Mouse (Mus musculus): ENCODE measurements around the gene Rpl41. TPM values are rescaled to one million over a fixed set of nuclear protein-coding genes. Genes with fewer than 3 reads are reported as not detected.
"Not testable (repeated sequence)": the region's sequence is repeated elsewhere in the genome, so short reads cannot be mapped to it uniquely, and the experiment has no call there.

Rpl41 gene
- polyA plus RNA-seq, 1 experiment from 2014 or later: 4,302 TPM

DNA sequence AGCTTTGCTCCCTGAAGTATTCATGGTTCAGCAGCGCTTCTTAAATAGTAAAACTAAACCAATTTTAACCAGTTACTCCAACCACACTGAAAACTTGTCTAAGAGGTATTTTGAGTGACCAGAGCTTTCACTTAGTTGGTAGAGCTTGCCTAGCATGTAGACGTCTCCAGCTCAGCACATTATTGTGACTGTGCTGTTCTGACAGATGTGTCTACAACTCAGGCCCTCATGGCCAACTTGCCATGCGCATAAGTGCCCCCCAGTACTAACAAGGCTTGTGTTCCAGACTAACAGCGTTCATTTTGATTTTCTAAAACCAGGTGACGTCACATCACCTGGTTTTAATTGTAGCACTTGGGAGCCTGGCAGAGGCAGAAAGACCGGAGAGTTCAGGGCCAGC is 7.9 kb upstream of the Rpl41 start:
- no peak for DNase-seq (ENCODE audit: low spot score)

DNA sequence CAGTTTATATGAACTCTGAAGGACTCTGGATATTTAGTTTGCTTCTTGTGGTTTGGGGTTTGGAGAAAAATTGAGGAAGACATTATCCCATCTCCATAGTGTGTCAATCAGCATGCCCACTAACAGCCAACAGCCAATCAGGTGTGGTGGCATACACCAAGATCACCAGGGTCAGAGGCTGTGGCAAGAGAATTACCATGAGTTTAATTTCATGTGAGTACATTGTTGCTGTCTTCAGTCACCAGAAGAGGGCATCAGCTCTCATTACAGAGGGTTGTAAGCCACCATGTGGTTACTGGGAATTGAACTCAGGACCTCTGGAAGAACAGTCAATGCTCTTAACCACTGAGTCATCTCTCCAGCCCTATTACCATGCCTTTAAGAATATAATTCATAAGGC is 7.2 kb upstream of the Rpl41 start:
- DNase-seq (ENCODE audit: low spot score): peak; percentile 26

DNA sequence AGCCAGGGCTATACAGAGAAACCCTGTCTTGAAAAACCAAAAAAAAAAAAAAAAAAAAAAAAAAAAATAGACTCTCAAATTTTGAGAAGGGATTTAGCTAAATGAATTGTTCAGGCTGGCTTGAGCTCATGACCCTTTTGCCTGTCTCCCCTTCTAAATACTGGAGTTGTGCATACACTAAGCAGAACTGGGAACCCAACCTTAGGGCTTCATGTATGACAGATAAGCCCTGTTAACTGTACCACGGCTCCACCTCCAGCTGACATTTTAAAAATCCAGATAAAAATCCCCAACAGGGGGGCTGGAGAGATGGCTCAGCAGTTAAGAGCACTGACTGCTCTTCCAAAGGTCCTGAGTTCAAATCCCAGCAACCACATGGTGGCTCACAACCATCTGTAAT is 6.5 kb upstream of the Rpl41 start:
- not testable (repeated sequence) for DNase-seq (ENCODE audit: low spot score)

DNA sequence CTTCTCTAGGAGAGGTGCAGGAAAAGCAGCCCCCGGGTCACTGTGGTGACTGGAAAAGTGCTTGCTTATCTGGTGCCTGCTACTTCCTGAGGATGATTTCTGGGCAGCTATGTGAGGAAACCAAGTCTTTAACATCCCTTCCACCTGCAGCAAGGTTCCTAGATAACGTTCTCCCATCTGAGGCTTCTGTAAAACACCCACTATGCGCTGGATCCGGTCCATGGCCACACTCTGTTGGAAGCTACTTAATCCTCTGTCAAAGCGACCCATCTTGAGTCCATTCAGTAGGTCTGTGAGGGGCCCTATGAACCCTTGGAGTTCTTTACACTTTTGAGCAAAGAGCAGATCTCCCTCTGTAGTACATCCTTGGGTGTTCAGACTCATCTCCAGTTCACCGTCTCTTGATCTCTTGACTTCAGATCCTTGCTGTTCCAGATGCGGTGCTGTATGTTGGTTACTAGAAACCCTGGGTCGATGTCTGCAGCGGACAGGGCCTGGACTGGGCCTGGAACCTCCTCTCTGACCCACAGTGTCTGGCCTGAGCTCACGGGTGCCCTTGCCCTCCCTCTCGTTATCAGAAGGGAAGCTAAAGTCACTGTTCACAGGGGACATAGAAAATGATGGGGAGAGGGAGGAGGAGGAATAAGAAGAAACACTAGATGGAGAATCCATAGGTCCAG is 1.2 kb upstream of the Rpl41 start:
- DNase-seq (ENCODE audit: low spot score): not testable (repeated sequence)

DNA sequence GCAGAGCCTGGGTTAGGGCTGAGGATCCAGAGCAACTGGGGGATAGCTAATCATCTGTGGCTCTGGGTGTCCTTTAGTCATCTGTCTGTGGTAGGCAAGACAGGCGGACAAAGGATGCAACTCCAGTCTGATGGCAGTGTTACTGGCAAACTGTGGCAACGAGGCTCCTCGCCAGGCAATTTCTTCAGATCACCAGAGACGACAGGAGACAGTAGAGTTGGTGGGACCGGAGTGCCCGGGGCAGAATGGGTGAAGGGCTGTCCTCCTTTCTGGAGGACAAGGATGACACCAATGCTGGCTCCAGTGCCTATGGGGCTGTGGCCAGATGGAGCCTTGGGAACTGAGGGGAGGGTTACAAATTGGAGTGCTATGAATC is 565 bp upstream of the Rpl41 start:
- DNase-seq (ENCODE audit: low spot score): not testable (repeated sequence)

DNA sequence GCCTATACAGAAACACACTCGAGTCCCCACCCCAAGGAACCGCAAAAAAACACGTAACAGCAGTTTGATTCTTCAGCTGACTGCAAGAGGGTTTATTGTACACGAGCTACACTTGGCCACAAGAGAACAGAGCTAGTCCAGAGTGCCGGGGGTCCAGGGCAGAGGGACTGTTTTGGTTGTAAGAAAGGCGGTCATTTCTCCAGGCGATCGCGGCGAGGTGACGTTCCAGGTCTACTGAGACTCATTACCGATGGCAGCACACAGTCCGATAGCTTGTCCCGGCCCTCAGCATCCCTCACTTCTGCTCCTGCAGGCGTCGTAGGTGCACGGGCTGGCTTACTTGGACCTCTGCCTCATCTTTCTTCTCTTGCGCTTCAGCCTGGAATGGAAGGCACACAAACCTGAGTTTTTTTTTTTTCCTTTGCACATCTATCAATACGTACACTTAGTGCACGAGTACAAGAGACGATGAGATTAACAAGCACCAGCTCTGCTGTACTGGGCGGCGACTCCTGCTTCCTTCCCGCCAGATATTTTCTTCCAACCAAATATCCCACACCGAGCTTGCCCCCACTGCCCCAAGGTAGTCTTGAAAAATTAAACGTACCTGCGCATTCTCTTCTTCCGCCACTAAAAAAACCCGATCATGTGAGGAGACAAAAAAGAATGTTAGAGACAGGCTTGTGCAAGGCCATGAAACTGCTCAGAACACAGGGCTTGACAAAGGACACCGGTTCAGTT is 884 bp downstream of the Rpl41 start:
- not testable (repeated sequence) for DNase-seq (ENCODE audit: low spot score)

DNA sequence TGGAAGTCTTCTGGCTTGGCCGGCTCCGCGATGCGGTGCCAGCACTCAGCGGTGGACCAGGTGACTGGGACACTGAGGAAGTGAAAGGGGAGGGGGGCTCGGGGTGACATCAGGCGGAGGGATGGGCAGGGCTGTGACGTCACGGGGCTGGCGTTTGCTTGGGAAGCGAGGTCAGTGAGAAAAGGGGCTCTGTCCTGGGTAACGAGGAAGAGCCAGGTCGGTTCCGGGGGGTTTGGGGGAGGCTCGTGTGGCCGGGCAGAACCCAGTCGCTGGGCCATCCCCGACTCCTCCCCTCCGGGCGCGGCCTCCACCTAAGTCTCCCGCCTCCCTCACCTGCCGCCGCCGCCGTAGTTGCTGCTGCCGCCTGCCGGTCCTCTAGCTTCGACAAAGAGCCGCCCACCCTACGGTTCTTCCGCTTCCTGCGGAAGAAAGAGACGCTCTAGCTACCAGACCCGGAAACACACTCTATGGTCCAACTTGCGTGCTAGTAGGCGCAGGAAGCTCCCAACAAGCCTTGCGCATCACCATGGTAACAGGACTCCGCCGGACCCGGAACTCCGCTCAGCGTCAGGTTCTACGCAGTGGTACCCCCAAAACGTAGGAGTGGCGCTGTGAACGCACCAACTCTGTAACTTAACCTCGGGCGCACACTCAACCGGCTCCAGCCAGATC is 1.6 kb downstream of the Rpl41 start, which contains the start of gene Zc3h10:
Zc3h10 (minus strand) TSS at position 414 of the 672 bp plus-strand sequence.
- peak; percentile 99 for DNase-seq (ENCODE audit: low spot score)

DNA sequence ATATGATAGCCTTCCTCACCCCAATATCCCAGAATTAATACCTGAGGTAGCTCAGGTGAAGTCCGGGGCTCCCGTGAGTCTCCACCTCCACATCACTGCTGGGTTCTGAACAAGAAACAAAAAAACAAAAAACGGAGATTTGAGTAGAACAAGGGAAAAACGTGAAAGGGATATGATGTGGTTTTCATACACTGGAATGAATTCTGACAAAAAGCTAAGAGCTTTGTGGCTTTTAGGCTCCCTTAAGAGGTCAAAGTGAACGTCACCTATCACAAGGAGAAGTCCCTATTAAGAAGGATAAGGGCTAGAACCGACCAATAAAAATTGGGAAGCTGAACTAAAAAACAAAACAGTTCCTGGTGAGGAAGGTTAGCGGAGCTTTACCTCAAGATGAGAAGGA is 2.3 kb downstream of the Rpl41 start:
- DNase-seq (ENCODE audit: low spot score): peak; percentile 22

DNA sequence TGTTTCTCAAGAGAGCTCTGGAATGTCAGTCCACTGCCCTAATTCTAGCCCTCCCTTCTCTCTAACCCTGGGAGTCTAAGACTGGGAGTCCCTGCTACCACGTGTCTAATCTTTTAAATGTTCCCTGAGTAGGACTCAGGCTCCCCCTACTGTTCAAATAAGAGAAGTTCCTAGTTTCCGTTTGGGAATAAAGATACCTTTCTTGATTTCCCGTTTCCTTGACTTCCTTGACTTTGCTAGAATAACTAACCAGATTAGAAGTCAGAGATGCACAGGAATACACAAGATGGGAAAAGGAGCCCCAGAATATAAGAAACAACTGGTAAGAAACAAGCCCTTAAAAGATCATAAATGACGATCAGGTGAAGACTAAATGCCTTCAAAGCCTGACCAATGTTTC is 2.7 kb downstream of the Rpl41 start:
- DNase-seq (ENCODE audit: low spot score): peak; percentile 63

DNA sequence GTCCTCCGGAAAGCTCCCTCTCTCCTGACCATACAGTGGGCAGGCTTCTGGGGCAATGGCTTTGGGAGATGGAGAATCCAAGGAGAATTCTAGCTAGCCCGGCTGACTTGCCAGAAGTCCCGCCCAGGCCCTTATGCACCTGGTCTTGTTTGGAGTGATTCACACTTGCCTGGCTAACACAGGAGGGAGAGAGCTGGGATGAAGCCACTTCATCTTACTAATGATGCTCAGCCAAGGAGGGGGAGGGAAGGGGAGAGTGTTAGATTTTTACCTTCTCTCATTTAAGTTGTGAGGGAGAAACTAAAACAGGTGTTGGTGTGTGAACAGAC is 3.6 kb downstream of the Rpl41 start:
- DNase-seq (ENCODE audit: low spot score): no peak

DNA sequence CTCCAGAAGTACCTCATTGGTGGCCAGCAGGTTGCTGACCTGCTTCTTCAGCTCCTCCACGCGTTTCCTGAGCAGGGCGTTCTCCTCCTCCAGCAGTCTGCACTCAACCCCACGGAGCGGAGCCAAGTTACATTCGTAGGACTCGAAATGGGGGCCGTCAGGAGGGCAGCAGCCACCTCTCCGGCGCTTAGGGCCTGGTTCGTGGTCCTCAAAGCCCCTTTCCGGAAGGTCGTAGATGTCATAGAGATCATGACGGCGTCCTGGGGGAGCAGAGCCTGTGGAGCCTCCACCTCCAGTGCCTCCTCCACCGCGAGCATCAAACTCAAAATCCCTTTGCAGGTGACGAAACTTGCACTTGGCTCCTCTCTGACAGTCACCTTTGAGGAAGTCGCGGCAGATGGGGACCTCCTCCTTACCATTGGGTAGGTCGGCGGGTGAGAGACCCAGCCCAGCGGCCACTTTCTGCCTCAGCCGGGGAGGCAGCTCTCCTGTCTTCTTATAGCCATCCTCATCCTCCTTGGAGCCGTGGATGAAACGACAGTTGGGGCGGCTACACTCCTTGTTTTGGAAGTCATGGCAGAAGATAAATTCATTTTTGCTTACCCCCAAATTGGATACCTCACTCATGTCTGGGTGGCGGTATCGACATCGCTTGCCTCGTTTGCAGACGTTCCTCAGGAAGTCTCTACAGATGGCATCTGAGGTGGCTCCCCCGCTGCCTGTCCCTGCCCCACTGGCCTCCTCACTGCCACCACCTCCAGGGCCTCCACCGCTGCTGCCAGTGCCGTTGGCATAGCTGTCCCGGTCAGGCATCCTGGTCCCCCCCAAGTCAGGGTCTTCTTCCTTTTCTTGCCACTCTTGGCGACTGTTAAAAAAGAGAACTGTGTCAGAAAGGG is 4.2 kb downstream of the Rpl41 start:
- no peak for DNase-seq (ENCODE audit: low spot score)

DNA sequence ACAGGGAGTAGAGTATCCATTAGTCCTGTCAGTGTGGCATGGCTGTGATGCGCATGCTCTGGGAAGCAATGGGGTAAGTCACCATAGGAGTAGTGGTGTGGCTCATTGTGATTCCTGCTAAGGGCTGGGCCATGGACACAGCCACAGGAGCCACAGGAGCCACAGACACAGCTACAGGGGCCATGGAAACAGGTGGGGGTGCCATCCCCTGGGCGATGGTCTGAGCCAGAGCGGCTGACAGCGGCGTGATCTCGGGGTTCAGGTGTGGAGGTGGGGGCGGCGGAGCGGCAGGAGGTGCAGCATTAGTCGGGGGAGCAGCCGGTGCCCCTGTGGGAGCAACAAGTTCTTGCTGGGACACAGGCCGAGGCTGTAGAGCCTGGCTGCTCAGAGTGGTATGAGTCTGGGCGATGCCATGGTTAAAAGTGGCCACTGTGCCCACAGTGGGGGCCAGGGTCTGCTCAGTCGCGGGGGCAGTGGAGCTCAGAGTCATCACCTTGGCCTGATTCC is 4.9 kb downstream of the Rpl41 start:
- no peak for DNase-seq (ENCODE audit: low spot score)

DNA sequence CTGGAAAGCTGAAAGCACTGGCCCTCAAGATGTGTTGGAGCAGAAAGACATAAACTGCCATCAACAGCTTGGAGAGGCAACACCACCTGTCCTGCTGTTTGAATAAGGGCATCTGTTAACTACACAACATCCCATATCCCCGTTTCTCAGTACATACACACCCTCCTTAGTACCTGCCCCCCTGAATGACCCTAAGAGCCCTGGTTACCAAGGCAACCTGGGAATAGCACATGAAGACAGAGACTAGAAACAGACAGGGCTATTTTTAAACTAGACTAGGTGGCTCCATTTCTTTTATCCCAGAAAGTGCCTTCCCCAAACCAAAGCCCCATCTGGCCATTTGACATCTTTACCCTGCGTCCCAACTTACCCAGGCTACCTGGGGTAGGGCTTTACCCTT is 6.0 kb downstream of the Rpl41 start:
- no peak for DNase-seq (ENCODE audit: low spot score)

DNA sequence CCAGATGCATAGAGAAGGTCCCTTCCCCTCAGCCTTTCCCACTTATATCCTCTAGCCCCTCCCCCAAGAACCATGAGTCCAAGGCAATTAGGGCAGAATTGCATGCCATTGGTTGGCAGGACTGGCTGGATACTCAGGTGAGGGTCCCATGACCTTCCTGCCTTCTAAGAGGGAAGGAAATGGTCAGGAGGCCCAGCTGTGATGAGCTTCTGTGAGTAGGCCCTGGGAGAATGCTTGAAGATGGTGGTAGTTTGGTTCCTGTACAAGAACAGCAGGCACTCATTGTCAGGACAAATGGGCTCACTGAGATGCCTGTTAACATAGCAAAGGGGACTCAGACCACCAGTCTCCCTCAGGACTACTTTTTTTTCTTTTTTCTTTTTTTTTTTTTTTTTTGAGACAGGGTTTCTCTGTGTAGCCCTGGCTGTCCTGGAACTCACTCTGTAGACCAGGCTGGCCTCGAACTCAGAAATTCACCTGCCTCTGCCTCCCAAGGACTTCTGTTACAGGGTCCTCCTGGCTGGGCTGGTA is 10.7 kb downstream of the Rpl41 start:
- DNase-seq (ENCODE audit: low spot score): no peak

DNA sequence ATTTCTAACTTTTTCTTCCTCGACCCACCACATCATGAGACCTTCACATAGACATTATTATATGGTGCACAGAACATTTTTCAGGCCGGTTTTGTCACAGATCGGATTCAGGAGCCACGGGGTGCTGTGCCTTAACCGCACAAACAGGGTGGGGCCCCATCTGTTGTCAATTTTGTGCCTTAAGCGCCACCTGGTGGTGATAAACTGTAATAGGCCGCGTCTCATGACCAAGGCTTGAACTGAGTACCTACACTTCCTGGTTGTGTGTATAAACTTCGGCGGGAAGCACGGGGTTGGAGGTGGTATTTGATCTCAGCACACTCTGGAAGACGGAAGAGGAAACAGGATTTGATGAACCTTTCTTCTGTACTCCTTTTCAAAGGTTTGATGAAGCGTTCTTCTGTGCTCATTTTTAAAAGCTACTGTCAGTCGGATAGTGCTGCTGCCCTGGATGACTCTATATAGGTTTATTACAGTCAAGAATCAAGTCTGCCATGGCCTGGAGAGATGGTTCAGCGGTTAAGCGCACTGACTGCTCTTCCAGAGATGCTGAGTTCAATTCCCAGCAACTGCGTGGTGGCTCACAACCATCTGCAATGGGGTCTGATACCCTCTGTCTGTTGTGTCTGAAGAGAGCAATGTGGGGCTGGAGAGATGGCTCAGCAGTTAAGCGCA is 12.7 kb downstream of the Rpl41 start:
- peak; percentile 96 for DNase-seq (ENCODE audit: low spot score)

DNA sequence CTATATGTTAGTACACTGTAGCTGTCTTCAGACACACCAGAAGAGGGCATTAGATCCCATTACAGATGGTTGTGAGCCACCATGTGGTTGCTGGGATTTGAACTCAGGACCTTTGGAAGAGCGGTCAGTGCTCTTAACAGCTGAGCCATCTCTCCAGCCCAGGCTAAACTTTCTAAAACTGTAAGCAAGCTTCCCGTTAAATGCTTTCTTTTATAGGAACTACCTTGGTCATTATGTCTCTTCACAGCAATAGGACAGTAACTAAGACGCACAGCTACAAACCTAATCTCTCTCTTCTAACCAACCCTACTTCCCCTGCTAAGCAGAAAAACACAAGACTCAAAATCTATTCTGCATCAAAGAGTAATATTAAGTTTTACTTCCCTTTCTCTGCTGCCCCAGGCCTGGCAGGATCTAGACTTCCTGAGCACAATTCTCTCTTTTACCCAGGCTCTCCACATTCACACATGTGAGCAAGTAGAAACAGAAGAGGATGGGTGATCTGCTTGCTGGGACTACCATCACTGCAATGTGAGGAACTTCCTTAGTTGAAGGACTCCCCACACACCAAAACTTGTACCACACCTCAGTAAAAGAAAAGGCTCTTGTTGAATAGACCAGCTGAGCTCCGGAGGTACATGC is 13.4 kb downstream of the Rpl41 start:
- no peak for DNase-seq (ENCODE audit: low spot score)

DNA sequence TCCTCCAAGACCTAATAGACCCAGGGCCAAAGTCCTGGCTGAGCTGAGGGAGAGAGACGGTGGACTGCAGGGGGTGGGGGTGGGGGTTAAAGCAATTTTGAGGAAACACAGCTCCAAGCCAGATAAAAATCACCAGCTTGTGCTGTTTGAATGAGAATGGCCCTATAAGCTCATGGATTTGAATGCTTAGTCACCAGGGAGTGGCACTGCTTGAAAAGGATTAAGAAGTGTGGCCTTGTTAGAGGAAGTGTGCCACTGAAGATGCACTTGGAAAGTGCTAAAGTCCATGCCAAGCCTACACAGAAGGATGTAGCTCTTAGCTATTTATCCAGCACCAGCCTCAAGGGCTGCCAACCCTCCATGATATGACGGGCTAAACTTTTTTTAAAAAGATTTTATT is 13.9 kb downstream of the Rpl41 start:
- DNase-seq (ENCODE audit: low spot score): no peak

DNA sequence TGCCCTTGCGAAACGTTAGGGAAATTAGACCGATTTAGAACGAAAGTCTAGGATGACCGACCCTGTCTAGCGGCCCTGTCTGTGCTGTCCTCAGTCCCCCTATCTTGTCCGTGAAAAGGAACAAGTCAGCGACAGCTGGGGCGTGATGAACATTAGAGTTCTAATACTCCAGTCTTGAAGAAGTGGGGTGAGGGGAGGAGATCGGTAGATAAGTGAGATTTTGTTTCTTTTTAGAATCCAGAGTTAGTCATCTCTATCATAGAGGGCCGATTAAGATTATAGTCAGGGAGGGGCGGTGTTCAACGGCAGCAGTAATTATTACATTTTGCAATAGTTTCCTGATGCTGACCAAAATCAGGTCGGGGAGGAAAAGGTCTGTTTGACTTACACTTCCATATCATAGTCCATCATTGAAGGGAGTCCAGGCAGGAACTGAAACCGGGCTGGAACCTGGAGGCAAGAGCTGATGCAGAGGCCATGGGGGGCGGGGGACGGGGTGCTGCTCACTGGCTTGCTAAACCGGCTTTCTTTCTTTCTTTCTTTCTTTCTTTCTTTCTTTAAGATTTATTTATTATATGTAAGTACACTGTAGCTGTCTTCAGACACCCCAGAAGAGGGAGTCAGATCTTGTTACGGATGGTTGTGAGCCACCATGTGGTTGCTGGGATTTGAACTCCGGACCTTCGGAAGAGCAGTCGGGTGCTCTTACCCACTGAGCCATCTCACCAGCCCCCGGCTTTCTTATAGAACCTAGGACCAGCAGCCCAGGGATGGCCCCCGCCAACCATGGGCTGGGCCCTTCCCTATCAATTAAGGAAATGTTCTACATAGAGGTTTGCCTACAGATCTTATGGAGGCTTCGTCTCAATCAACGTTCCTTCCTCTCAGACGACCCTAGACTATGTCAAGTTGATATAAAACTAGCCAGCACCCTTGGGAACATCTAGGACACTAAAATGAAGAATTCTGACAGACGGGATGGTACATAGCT is 22.4 kb downstream of the Rpl41 start:
- no peak for DNase-seq (ENCODE audit: low spot score)

Data from thymus, postnatal 0 days (tissue).